ENCODE assay signal across 8 mouse cellular contexts in the genomic region with DNA sequence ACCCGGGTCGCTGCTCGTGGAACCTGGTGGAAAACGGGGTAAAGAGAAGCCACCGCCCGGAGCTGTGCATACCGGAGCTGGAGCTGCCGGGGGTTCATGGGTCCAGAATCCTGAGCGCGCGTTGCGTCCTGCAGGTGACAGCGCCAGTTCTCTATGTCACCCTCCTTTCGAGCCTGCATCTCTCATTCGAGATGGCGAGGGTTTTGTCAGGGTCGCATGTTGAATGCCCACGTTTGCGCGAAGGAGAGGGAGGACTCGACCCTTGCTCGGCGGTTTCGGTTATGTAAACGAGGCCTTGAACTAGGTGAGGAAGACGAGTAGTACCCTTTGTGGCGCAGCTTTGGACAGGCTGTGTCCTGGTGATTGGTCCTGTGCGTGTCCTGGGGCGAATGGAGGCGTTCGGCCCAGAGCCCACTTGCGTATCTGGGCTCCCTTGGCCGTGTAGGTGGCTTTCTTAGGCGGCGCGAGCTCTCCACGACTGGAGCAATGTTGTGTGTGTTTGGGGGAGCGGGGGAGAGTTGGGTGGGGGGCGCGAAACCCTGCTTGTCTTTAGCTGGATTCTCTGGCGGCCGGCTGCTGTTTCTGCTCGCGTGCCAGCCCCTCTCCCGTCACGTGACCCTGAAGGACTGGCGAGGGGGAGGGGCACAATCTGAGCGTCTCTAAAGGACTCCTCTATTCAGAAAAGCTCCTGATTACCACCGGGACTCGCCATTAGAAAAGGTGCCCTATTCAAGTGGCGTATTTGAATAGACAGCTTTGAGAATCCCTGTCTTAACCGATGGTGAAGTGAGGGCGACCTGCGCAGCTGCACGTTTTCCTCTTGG. TPM values are rescaled to one million over a fixed set of nuclear protein-coding genes. Genes with fewer than 3 reads are reported as not detected.
A peak's percentile ranks its signal among the peaks of the same experiment; 100 is the strongest.
DNase-seq lines count a peak whose midpoint lies in the region; ATAC-seq lines count a peak whose summit lies in the region.

No protein-coding gene starts in this region.

- WGBS in hindbrain, embryonic 16.5 days: under 1% methylated on average over 46 of the region's 55 CpGs

- H3K4me1 ChIP-seq in hindbrain, embryonic 16.5 days (ENCODE audit: control insufficient read depth, insufficient read depth, low read depth, low read length): peaks cover 15% of the 10 kb centered on the region

- H3K36me3 ChIP-seq in hindbrain, embryonic 16.5 days (ENCODE audit: control insufficient read depth, insufficient read depth, low read length): no peaks in the 10 kb centered on the region

- peak; percentile 77 for ATAC-seq in hindbrain, embryonic 16.5 days

- H3K4me2 ChIP-seq in hindbrain, embryonic 16.5 days (ENCODE audit: low read length): peak overlapping the region; percentile 90

- no peaks in the 10 kb centered on the region for H3K27me3 ChIP-seq in hindbrain, embryonic 16.5 days (replicated peaks; ENCODE audit: control insufficient read depth, insufficient read depth, low read length)

- DNase-seq in MN1 (ENCODE audit: low spot score): peak; percentile 52
- peak; percentile 79 to 82 for DNase-seq in cerebellum, postnatal 36 days
- peak; percentile 68 for DNase-seq in gastrocnemius, adult 18-20 months (ENCODE audit: low spot score)
- peak; percentile 78 for DNase-seq in left cerebral cortex, adult 11 months (ENCODE audit: low spot score)
- DNase-seq in lung, postnatal 25 days (ENCODE audit: low spot score): peak; percentile 81
- DNase-seq in retina, postnatal 7 days (ENCODE audit: low read depth, low spot score): peak; percentile 39
- DNase-seq in urinary bladder, adult 2 months (ENCODE audit: low spot score): peak; percentile 54

- H3K9me3 ChIP-seq in hindbrain, embryonic 16.5 days (ENCODE audit: control insufficient read depth, low read length): no peaks in the 10 kb centered on the region

- H3K9ac ChIP-seq in hindbrain, embryonic 16.5 days (ENCODE audit: low read depth, low read length): peak overlapping the region; percentile 76

- H3K27ac ChIP-seq in hindbrain, embryonic 16.5 days (ENCODE audit: low read depth, low read length): peak overlapping the region; percentile 77

- H3K4me3 ChIP-seq in hindbrain, embryonic 16.5 days (ENCODE audit: low read length): peak overlapping the region; percentile 72

RNA-seq across cellular contexts. Expression of a gene that starts 0.8 kb away (rescaled TPM):
- 1 to 10 TPM; 6.2 to 6.4 TPM for total RNA-seq in gastrocnemius, adult 18-20 months (2021)
- polyA plus RNA-seq in hindbrain, embryonic 16.5 days (2015; fragmentation: Nextera tagmentation; extraction: Ambion mirVana): 13.9 and 14.6 TPM in 2 replicates
- 21.2 and 26.5 TPM in 2 replicates for polyA plus RNA-seq in urinary bladder, adult 2 months (2012; rRNA removed)

RNA-seq across cellular contexts. Expression of a gene that starts 46.4 kb away (rescaled TPM):
- not detected for total RNA-seq in gastrocnemius, adult 18-20 months (2021)
- polyA plus RNA-seq in hindbrain, embryonic 16.5 days (2015; fragmentation: Nextera tagmentation; extraction: Ambion mirVana): not detected in 2 replicates
- polyA plus RNA-seq in urinary bladder, adult 2 months (2012; rRNA removed): not detected in 2 replicates

RNA-seq across cellular contexts. Expression of a gene that starts 52.1 kb away (rescaled TPM):
- total RNA-seq in gastrocnemius, adult 18-20 months (2021): under 1 TPM; 0.07 to 0.27 TPM
- 6.8 and 7.2 TPM in 2 replicates for polyA plus RNA-seq in hindbrain, embryonic 16.5 days (2015; fragmentation: Nextera tagmentation; extraction: Ambion mirVana)
- 4.2 and 5.2 TPM in 2 replicates for polyA plus RNA-seq in urinary bladder, adult 2 months (2012; rRNA removed)

Comparison
In these comparisons a context has a peak if more than half of its experiments do, and no peak if none do; other contexts are left out.
1. Peak in every context shown above with its lines: DNase-seq, ATAC-seq, H3K4me3 ChIP-seq and H3K27ac ChIP-seq.